Mouse (Mus musculus) forebrain, postnatal 0 days (tissue): Measurements from ENCODE around the gene Serpina1e. TPM values are rescaled to one million over a fixed set of nuclear protein-coding genes. Genes with fewer than 3 reads are reported as not detected.
"Not testable (repeated sequence)": the region's sequence is repeated elsewhere in the genome, so short reads cannot be mapped to it uniquely, and the experiment has no call there.

Experiments
- ATAC-seq: fragments of 200-750 bp; cut with Nextera tagmentation; 2 replicates; pipeline ENCODE4 v1.8.0; 2017; ENCODE audit warnings: mild to moderate bottlenecking, moderate library complexity
- DNase-seq: peaks from one replicate; pipeline ENCODE4 v3.0.0-alpha.2; 2015
- H3K27ac ChIP-seq: fragments of 300-500 bp; sonication (generic); 2 replicates; pipeline ENCODE4 v1.5.1; 2014; ENCODE audit warnings: low read depth, mild to moderate bottlenecking, antibody characterized with exemption, low read length, moderate library complexity, mixed read lengths
- H3K27me3 ChIP-seq: fragments of 300-500 bp; sonication (generic); 2 replicates; pipeline ENCODE4 v1.6.1; 2014; ENCODE audit warnings: mild to moderate bottlenecking, low read length, mixed read lengths; ENCODE audit not compliant: insufficient read depth
- H3K36me3 ChIP-seq: fragments of 300-500 bp; sonication (generic); 2 replicates; pipeline ENCODE4 v1.6.1; 2014; ENCODE audit warnings: mild to moderate bottlenecking, moderate library complexity; ENCODE audit not compliant: insufficient read depth
- H3K4me1 ChIP-seq: fragments of 300-500 bp; sonication (generic); 2 replicates; pipeline ENCODE4 v1.6.1; 2014; ENCODE audit warnings: antibody characterized with exemption; ENCODE audit not compliant: insufficient read depth
- H3K4me2 ChIP-seq: fragments of 300-500 bp; sonication (generic); 2 replicates; pipeline ENCODE4 v1.6.1; 2014; ENCODE audit warnings: low read depth, mild to moderate bottlenecking, moderate library complexity
- H3K4me3 ChIP-seq: fragments of 300-500 bp; sonication (generic); 2 replicates; pipeline ENCODE4 v1.5.1; 2014; ENCODE audit warnings: low read depth, low read length, mixed read lengths
- H3K9ac ChIP-seq: fragments of 300-500 bp; sonication (generic); 2 replicates; pipeline ENCODE4 v1.6.1; 2014; ENCODE audit warnings: mild to moderate bottlenecking
- H3K9me3 ChIP-seq: fragments of 300-500 bp; sonication (generic); 2 replicates; pipeline ENCODE4 v1.6.1; 2016; ENCODE audit warnings: low read length
- CTCF ChIP-seq: sonication (generic); IDR thresholded peaks from 2 replicates; pipeline ENCODE4 v1.5.1; 2016; ENCODE audit warnings: antibody characterized with exemption, control low read depth, low read depth
- WGBS: fragments of 180-500 bp; shearing (Covaris S2); extraction: QIAGEN DNeasy Blood & Tissue Kit; methylation state at CpG from one replicate; pipeline ENCODE4 v1.1.7; 2014; 5-methylcytosine and 5-hydroxymethylcytosine counted together
- polyA plus RNA-seq: library from polyadenylated mRNA; unstranded; fragments of >200 nt; fragmentation: Nextera tagmentation; extraction: Ambion mirVana; gene quantifications from 2 replicates; pipeline ENCODE4 v1.2.1, GENCODE M21; 2015
- total RNA-seq: library from RNA; depleted of rRNA; stranded (reverse); fragments of >200 nt; gene quantifications from 2 replicates; pipeline ENCODE4 v1.2.3, GENCODE M21; 2014

The Serpina1e gene
- total and polyA plus RNA-seq, 2 experiments from 2014 or later, result not detected

DNA sequence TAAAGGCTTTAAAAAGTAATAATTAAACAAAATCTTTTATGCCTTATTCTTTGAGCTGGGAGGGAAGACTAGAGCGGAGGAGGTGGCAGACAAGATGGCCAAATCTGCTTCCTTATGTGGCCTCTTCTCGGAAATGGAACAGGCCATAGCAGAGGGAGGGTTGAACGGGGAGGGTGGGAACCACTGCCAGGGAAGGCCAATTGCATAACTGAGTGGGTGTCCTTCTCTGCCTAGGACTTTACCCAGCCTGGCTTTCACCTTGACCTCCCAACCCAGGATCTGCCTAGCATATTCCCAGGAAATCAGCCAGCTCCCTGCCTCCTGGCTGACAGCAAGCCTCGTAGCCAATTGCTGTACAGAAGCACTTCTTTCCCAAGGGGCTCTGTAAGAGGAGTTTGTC lies 4.5 kb upstream of the Serpina1e start:
- Histone ChIP-seq H3K4me2 (no peak overlapping the region), H3K4me3 (no peak overlapping the region), H3K36me3 (no peaks in the 10 kb centered on the region), H3K4me1 (no peaks in the 10 kb centered on the region), H3K27ac (no peak overlapping the region), H3K9me3 (no peaks in the 10 kb centered on the region), H3K27me3 (no peaks in the 10 kb centered on the region), H3K9ac (no peak overlapping the region)
- 89% methylated on average over 4 of the region's 4 CpGs for WGBS
- ATAC-seq, result no peak
- no peak for DNase-seq
- no peak for TF ChIP-seq CTCF

DNA sequence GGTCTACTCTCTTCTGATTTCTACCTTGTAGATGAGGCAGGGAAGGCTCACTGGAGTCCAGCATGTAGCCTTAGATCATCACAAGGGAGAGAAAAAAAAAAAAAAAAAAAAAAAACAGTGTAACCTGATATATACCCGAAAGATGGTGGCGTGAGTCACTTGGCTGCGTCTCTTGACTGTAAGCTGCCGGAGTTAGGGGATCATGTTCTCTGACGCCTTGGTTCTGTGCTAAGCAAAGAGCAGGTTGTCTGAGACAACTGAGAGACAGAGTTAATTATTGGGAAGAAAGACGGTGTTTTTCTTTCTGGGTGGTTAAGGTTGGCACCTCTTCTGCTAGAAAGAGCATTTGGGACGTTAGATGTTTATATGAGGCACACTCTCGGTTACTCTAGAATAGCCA lies 4.1 kb upstream of the Serpina1e start:
- no peaks in the 10 kb centered on the region for H3K4me1 ChIP-seq
- no peak for TF ChIP-seq CTCF
- no peaks in the 10 kb centered on the region for H3K27me3 ChIP-seq
- ATAC-seq (no peak), DNase-seq (no peak)
- 94% methylated on average over 8 of the region's 8 CpGs for WGBS
- no peaks in the 10 kb centered on the region for H3K36me3 ChIP-seq
- no peaks in the 10 kb centered on the region for H3K9me3 ChIP-seq
- no peak overlapping the region for H3K27ac ChIP-seq
- H3K4me3 ChIP-seq, result no peak overlapping the region
- no peak overlapping the region for H3K4me2 ChIP-seq
- no peak overlapping the region for H3K9ac ChIP-seq

DNA sequence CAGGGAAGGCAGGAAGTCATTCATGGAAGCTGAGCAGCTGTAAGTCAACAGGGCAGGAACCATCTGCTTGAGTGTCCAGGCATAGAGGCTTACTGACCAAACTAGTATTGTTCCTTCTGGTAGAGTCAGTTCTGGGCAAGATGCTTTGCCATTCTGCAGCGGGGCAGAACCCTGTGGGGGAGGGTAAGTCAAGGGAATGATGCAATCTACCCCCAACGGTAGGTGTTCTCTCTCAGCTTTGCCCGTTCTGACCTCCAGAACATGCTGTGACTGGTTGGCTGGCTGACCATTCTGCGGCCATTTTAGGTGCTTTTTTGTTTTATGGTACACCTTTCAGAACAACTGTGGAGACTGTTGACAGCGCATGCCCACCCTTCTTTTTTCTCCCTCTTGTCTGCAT lies 3.6 kb upstream of the Serpina1e start:
- Histone ChIP-seq H3K36me3 (no peaks in the 10 kb centered on the region), H3K27me3 (no peaks in the 10 kb centered on the region), H3K27ac (no peak overlapping the region), H3K4me1 (no peaks in the 10 kb centered on the region), H3K4me2 (no peak overlapping the region), H3K9me3 (no peaks in the 10 kb centered on the region), H3K9ac (no peak overlapping the region), H3K4me3 (no peak overlapping the region)
- TF ChIP-seq CTCF, result no peak
- ATAC-seq (no peak), DNase-seq (no peak)
- WGBS, result 90% methylated on average over 5 of the region's 5 CpGs

DNA sequence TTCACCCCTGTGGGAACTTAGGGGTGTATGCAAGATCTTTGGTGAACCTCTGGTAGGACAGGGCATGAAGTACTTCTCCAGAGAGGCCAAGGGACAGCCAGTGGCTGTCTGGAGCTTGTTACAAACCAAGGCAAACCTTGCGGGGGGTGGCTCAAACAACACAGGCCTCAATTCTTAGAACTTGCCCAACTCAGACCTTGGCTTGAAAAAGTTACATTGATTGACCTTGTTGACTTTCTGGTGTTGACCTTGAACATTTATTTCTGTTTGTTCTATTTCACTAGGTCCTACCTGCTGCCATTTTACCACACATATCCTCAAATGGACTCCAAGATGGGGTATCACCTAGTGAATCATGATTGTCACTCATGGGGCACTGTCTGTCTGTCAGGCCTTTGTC lies 2.9 kb upstream of the Serpina1e start:
- TF ChIP-seq CTCF, result no peak
- Histone ChIP-seq H3K9ac (no peak overlapping the region), H3K27ac (no peak overlapping the region), H3K4me1 (no peaks in the 10 kb centered on the region), H3K4me3 (no peak overlapping the region), H3K9me3 (no peaks in the 10 kb centered on the region), H3K36me3 (no peaks in the 10 kb centered on the region), H3K4me2 (no peak overlapping the region), H3K27me3 (no peaks in the 10 kb centered on the region)
- 100% methylated on average over 1 of the region's 1 CpGs for WGBS
- DNase-seq, result no peak
- no peak for ATAC-seq

DNA sequence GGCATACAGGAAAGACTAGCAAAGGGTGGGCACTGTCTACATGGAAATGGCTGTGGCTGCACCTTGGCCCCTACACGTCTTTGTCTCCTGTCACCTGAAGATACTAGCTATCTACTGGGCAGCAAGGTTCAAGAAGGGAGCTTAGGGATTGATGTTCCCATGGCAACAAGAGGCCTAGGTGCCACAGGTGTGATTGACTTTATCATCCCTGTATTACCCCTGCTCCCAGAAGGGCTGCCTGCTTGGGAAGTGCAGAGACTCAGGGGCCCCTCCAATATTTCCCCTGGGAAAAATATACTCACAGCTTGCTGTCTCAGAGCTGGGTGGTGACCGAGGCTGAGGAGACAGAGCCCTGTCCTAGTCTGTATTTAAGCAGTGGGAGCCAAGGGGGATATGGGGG lies 2.2 kb downstream of the Serpina1e start:
- H3K4me1 ChIP-seq, H3K36me3 ChIP-seq, DNase-seq, H3K27ac ChIP-seq, H3K27me3 ChIP-seq, H3K9ac ChIP-seq, H3K9me3 ChIP-seq, H3K4me2 ChIP-seq, ATAC-seq, H3K4me3 ChIP-seq: not testable (repeated sequence)
- WGBS, result 88% methylated on average over 2 of the region's 2 CpGs

DNA sequence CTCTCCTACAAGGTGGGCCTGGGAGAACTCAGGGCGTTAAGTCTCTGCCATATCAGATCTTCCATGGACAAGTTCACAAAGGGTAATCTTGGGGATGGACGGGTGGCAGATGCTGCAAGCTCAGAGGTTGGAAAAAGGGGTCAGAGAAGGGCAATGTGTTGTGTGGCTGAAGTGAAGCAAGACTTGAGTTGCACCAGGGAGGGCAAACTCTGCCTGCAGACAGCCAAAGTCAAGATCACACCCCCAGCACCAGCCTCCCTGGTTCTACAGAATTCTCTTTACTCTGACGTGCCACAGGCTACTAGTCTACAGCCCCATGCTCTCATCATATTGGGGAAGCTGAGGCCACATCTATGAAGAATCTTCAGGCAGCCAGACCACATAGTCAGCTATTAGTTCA lies 5.8 kb downstream of the Serpina1e start:
- not testable (repeated sequence) for H3K27me3 ChIP-seq, H3K4me1 ChIP-seq, H3K4me2 ChIP-seq, DNase-seq, H3K27ac ChIP-seq, H3K4me3 ChIP-seq, ATAC-seq, H3K36me3 ChIP-seq, H3K9me3 ChIP-seq, H3K9ac ChIP-seq
- WGBS, result 88% methylated on average over 3 of the region's 3 CpGs

DNA sequence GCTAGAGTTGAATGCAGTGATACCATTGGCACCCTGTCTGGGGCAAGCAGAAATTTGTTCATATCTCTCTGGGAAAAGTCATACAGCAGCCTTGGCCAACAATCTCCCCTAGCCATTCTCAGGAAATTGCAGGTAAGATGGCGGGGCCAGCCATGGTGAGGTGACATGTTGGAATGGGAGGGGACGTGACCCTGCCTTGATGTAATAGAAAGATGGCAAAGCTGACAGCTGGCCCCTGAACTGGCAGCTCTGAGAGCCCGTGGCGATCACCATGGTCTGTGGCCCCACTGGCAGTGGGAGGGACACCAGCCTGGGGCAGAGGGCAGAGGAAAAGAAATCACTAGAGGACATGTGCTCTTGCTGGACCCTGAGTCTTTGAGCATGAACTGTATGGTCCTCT lies 12.5 kb downstream of the Serpina1e start:
- no peaks in the 10 kb centered on the region for H3K27me3 ChIP-seq
- H3K9me3 ChIP-seq, result no peaks in the 10 kb centered on the region
- DNase-seq (no peak), ATAC-seq (no peak)
- 93% methylated on average over 4 of the region's 4 CpGs for WGBS
- H3K27ac ChIP-seq, result no peak overlapping the region
- H3K4me2 ChIP-seq, result no peak overlapping the region
- no peaks in the 10 kb centered on the region for H3K4me1 ChIP-seq
- no peak overlapping the region for H3K4me3 ChIP-seq
- no peaks in the 10 kb centered on the region for H3K36me3 ChIP-seq
- no peak overlapping the region for H3K9ac ChIP-seq
- TF ChIP-seq CTCF, result no peak

DNA sequence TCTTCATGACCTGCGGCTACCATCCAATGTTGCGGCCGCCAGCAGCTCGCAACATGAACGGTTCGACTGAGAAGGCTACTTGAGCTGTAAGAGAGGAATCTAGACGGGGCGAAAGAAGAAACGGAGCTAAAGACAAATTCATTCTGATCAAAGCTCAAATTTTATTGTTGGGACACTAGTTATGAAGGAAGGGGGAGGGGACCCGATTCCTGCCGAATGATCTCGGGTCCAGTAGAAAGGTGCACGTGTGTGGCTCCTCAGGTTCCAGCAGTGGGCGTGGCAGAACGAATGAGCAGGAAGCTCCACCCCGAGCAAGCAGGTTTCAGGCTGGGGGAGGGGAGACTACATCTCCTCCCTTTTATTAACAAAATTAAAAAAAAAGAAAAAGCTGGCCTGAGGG lies 49.6 kb downstream of the Serpina1e start:
- H3K9ac ChIP-seq, H3K4me2 ChIP-seq, H3K4me1 ChIP-seq, H3K36me3 ChIP-seq, DNase-seq, H3K9me3 ChIP-seq, H3K4me3 ChIP-seq, ATAC-seq, H3K27me3 ChIP-seq, H3K27ac ChIP-seq: not testable (repeated sequence)
- 96% methylated on average over 11 of the region's 16 CpGs for WGBS

DNA sequence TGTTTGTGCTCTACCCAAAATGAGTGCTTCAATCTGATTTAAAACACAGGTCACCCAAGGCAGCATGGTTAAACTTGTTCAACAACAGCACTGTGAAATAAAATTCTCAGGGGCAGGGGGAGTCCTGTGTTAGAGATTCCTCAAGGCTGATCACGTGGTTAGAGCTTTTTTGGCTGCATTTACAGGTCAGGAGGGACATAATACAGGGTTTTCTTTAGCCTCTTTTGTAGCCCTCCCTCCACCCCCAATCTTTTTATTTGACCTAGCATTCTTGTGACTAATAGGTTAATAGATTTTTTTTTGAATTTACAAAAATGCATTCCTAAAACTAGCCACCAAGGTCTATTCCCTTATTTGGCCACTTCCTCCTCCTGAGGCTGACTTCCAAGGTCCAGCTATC lies 51.0 kb downstream of the Serpina1e start:
- not testable (repeated sequence) for H3K27me3 ChIP-seq, H3K4me2 ChIP-seq, H3K4me3 ChIP-seq, H3K9me3 ChIP-seq, DNase-seq, H3K27ac ChIP-seq, H3K9ac ChIP-seq, H3K36me3 ChIP-seq, H3K4me1 ChIP-seq, ATAC-seq
- WGBS, result 23% methylated on average over 1 of the region's 1 CpGs

DNA sequence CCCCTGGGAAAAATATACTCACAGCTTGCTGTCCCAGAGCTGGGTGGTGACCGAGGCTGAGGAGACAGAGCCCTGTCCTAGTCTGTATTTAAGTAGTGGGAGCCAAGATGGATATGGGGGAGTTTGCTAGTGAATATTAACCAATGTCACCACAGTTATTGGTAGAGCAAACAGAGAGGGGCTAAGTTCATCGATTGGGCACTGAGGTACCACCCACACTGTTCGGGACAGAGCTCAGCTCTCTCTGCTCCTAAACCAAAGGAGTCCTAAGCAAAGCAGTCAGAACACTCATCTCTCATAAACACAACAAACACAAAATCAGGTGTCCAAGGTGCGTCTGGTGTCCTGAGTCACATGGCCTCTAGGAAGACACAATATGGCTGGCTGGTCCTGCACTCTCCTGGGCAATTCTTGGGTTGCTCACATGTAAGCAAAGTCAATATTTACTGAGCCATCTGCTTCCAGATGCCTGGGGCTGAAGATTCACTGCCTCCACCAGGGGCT lies 53.9 kb downstream of the Serpina1e start, which contains the start of gene Serpina1c:
Serpina1c (minus strand) TSS at position 51 of the 504 bp plus-strand sequence.
- ATAC-seq, H3K4me3 ChIP-seq, H3K4me2 ChIP-seq, H3K9me3 ChIP-seq, H3K36me3 ChIP-seq, H3K27me3 ChIP-seq, H3K9ac ChIP-seq, H3K27ac ChIP-seq, DNase-seq, H3K4me1 ChIP-seq: not testable (repeated sequence)
- 81% methylated on average over 4 of the region's 4 CpGs for WGBS

DNA sequence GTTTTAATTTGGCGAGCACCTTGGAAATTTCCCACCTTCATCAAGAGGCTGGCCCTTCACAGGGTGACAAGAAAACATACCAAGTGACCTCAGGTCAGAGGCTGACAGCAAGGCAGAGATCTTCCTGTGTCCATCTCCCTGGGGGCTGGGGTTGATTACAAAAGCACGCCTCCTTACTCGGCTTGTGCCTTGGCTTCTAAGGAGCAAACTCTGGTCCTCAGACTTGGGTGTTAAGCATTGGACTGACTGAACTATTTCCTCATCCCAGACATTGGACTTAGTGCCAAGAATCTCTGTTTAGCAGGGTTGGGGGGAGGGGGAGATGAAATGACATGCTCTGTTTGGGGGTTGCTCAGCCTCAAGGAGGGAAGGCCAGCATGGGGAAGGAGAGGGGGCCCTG lies 56.8 kb downstream of the Serpina1e start:
- not testable (repeated sequence) for ATAC-seq, H3K27ac ChIP-seq, H3K4me2 ChIP-seq, H3K9ac ChIP-seq, H3K9me3 ChIP-seq, H3K27me3 ChIP-seq, H3K4me1 ChIP-seq, H3K36me3 ChIP-seq, H3K4me3 ChIP-seq, DNase-seq
- WGBS, result 92% methylated on average over 3 of the region's 3 CpGs
